Mouse (Mus musculus) kidney, adult 2 months (tissue): ENCODE measurements at regions not wholly inside any gene's neighbourhood (a gene's known extent, or its start where the extent isn't known, plus 50 kb on each side); places are given as distances from the start of the nearest gene placed in this dataset.

Experiments used
- CTCF ChIP-seq: fragments of 200-500 bp; conservative IDR thresholded peaks from 2 replicates; pipeline ENCODE4 v1.5.1; 2011; ENCODE audit warnings: low read depth, mild to moderate bottlenecking, control low read depth, low read length, moderate library complexity, mixed read lengths; ENCODE audit not compliant: insufficient read depth, insufficient read length
- POLR2A ChIP-seq: fragments of 200-500 bp; IDR thresholded peaks from one replicate; pipeline ENCODE4 v1.6.1; 2011; ENCODE audit warnings: low read depth, low read length, control low read depth

- TF ChIP-seq CTCF (no peak), POLR2A (no peak)
These were observed 149.6 kb upstream of the Rreb1 start for GRCm38 (mm10) chr13:37628391-37629270.
